Comparison of ENCODE assay signal across 8 mouse cellular contexts in genomic region chr6:39205064-39205649, GRCm38 (mm10). TPM values are rescaled to one million over a fixed set of nuclear protein-coding genes. Genes with fewer than 3 reads are reported as not detected.
DNase-seq lines count a peak whose midpoint lies in the region; ATAC-seq and TF ChIP-seq lines count a peak whose summit lies in the region.

No protein-coding gene starts in this region.

- WGBS in forebrain, embryonic 10.5 days = under 1% methylated on average over 30 of the region's 30 CpGs
- under 1% methylated on average over 30 of the region's 30 CpGs for WGBS in heart, embryonic 14.5 days
- WGBS in liver, embryonic 16.5 days (ENCODE audit: insufficient replicate concordance) = under 1% methylated on average over 30 of the region's 30 CpGs
- under 1% methylated on average over 30 of the region's 30 CpGs for WGBS in neural tube, embryonic 12.5 days
- WGBS in stomach, postnatal 0 days = under 1% methylated on average over 30 of the region's 30 CpGs

- H3K79me2 ChIP-seq in CH12.LX (replicated peaks; ENCODE audit: control insufficient read depth, extremely low read depth, insufficient read depth, poor library complexity, severe bottlenecking) = no peaks in the 10 kb centered on the region; the same call in 1 of the 2 replicates

- TF ChIP-seq RAD21 in CH12.LX (IDR thresholded peaks at IDR 0.05; ENCODE audit: low read depth, low read length) = peak; percentile 79

- H3K9ac ChIP-seq in CH12.LX (ENCODE audit: insufficient read depth, low read depth) = peak overlapping the region; percentile 88
- peak overlapping the region; percentile 94 for H3K9ac ChIP-seq in heart, embryonic 14.5 days (ENCODE audit: low read length)
- peak overlapping the region; percentile 100 for H3K9ac ChIP-seq in liver, embryonic 16.5 days (ENCODE audit: low read depth, low read length)
- H3K9ac ChIP-seq in neural tube, embryonic 12.5 days = peak overlapping the region; percentile 99
- H3K9ac ChIP-seq in stomach, postnatal 0 days (ENCODE audit: low read length) = peak overlapping the region; percentile 99

- peak; percentile 45 for ATAC-seq in heart, embryonic 14.5 days (ENCODE audit: insufficient number of reproducible peaks, insufficient read depth, low FRiP score, low read depth)
- peak; percentile 33 for ATAC-seq in liver, embryonic 16.5 days (ENCODE audit: low read depth)
- ATAC-seq in neural tube, embryonic 12.5 days (ENCODE audit: low FRiP score, low read depth) = peak; percentile 46
- peak; percentile 74 for ATAC-seq in stomach, postnatal 0 days (ENCODE audit: low FRiP score, low TSS enrichment)

- no peaks in the 10 kb centered on the region for H3K27me3 ChIP-seq in CH12.LX (replicated peaks)
- no peaks in the 10 kb centered on the region for H3K27me3 ChIP-seq in forebrain, embryonic 10.5 days (ENCODE audit: poor library complexity, severe bottlenecking)
- no peaks in the 10 kb centered on the region for H3K27me3 ChIP-seq in heart, embryonic 14.5 days (ENCODE audit: control insufficient read depth, insufficient read depth, low read length)
- no peaks in the 10 kb centered on the region for H3K27me3 ChIP-seq in liver, embryonic 16.5 days (ENCODE audit: control insufficient read depth, insufficient read depth, low read depth, low read length)
- no peaks in the 10 kb centered on the region for H3K27me3 ChIP-seq in neural tube, embryonic 12.5 days (replicated peaks)
- no peaks in the 10 kb centered on the region for H3K27me3 ChIP-seq in stomach, postnatal 0 days (ENCODE audit: control insufficient read depth, insufficient read depth, low read length)

- no peaks in the 10 kb centered on the region for H3K36me3 ChIP-seq in CH12.LX (replicated peaks in 1 of 2; ENCODE audit: control insufficient read depth in 1 of 2, insufficient read depth in 1 of 2, low read length in 1 of 2)
- peaks cover 4% of the 10 kb centered on the region; the same call in 1 of the 2 replicates for H3K36me3 ChIP-seq in forebrain, embryonic 10.5 days (replicated peaks)
- H3K36me3 ChIP-seq in heart, embryonic 14.5 days (ENCODE audit: control insufficient read depth, insufficient read depth, low read length) = no peaks in the 10 kb centered on the region
- H3K36me3 ChIP-seq in liver, embryonic 16.5 days (ENCODE audit: control insufficient read depth, insufficient read depth) = no peaks in the 10 kb centered on the region
- H3K36me3 ChIP-seq in neural tube, embryonic 12.5 days = no peaks in the 10 kb centered on the region
- no peaks in the 10 kb centered on the region for H3K36me3 ChIP-seq in stomach, postnatal 0 days (ENCODE audit: control insufficient read depth, insufficient read depth, low read length)

- dilution Hi-C loops in CH12.LX (cut with MboI; ENCODE audit: extremely low pct_ligation_motif_present, extremely low pct_unique_long_range_greater_than_20kb, low sequenced_read_pairs) = no loop called here

- 0 out of 4 replicates have a peak, but pooled peaks cover 0 to 9% of the 10 kb centered on the region in 2 experiments for H3K4me1 ChIP-seq in CH12.LX (ENCODE audit: control insufficient read depth in 1 of 2, insufficient read depth in 2 of 2)
- H3K4me1 ChIP-seq in brown adipose tissue, adult 24 weeks (ENCODE audit: control insufficient read depth, insufficient read depth, insufficient read length, low read length) = peaks cover 2% of the 10 kb centered on the region; the same call in 1 of the 2 replicates
- peaks cover 20% of the 10 kb centered on the region for H3K4me1 ChIP-seq in forebrain, embryonic 10.5 days
- H3K4me1 ChIP-seq in heart, embryonic 14.5 days (ENCODE audit: control insufficient read depth in 2 of 2, insufficient read depth in 2 of 2, low read length in 2 of 2) = peaks cover 0 to 5% of the 10 kb centered on the region in 2 experiments; a peak in 1 of 4 replicates
- peaks cover 27% of the 10 kb centered on the region for H3K4me1 ChIP-seq in liver, embryonic 16.5 days (ENCODE audit: control insufficient read depth, low read depth, low read length)
- peaks cover 6% of the 10 kb centered on the region; the same call in 1 of the 2 replicates for H3K4me1 ChIP-seq in neural tube, embryonic 12.5 days
- no peaks in the 10 kb centered on the region for H3K4me1 ChIP-seq in stomach, postnatal 0 days (replicated peaks; ENCODE audit: control insufficient read depth, insufficient read depth)

- peak overlapping the region; percentile 34 for H3K4me2 ChIP-seq in CH12.LX (ENCODE audit: insufficient read depth, low read depth, poor library complexity, severe bottlenecking)
- peak overlapping the region; percentile 84 for H3K4me2 ChIP-seq in heart, embryonic 14.5 days (ENCODE audit: low read length)
- peak overlapping the region; percentile 98 for H3K4me2 ChIP-seq in liver, embryonic 16.5 days (ENCODE audit: low read depth, low read length)
- peak overlapping the region; percentile 68 for H3K4me2 ChIP-seq in neural tube, embryonic 12.5 days (replicated peaks)
- peak overlapping the region; percentile 74 for H3K4me2 ChIP-seq in stomach, postnatal 0 days (replicated peaks; ENCODE audit: low read depth)

- TF ChIP-seq CTCF in CH12.LX (conservative IDR thresholded peaks at IDR 0.05 in 1 of 2, IDR thresholded peaks at IDR 0.05 in 1 of 2; ENCODE audit: low read depth in 2 of 2, low read length in 2 of 2) = peak; percentile 34 to 85; a peak in 3 of 4 replicates
- TF ChIP-seq CTCF in stomach, postnatal 0 days (IDR thresholded peaks at IDR 0.05; ENCODE audit: low read depth) = peak; percentile 88

- in situ Hi-C loops in CH12.LX (cut with MboI; ENCODE audit: low pct_ligation_motif_present, low pct_unique_long_range_greater_than_20kb, low sequenced_read_pairs) = no loop called here

- peak overlapping the region; percentile 81 to 98 (median 87) for H3K4me3 ChIP-seq in CH12.LX (replicated peaks in 1 of 3; ENCODE audit: low read depth in 2 of 3, low read length in 2 of 3, poor library complexity in 1 of 3)
- peak overlapping the region; percentile 97 for H3K4me3 ChIP-seq in brown adipose tissue, adult 24 weeks (ENCODE audit: insufficient read depth, low read depth, low read length)
- peak overlapping the region; percentile 74 for H3K4me3 ChIP-seq in forebrain, embryonic 10.5 days
- peak overlapping the region; percentile 67 to 90 for H3K4me3 ChIP-seq in heart, embryonic 14.5 days (ENCODE audit: control insufficient read depth in 1 of 2, insufficient read depth in 1 of 2, low read depth in 1 of 2, low read length in 2 of 2)
- peak overlapping the region; percentile 98 for H3K4me3 ChIP-seq in liver, embryonic 16.5 days (ENCODE audit: low read depth, low read length)
- peak overlapping the region; percentile 99 for H3K4me3 ChIP-seq in neural tube, embryonic 12.5 days
- peak overlapping the region; percentile 98 for H3K4me3 ChIP-seq in stomach, postnatal 0 days (ENCODE audit: low read depth, low read length)

- DNase-seq in CH12.LX (ENCODE audit: extremely low read depth) = peak; percentile 81
- peak; percentile 82 for DNase-seq in forebrain, embryonic 10.5 days (ENCODE audit: extremely low spot score, low spot score)
- DNase-seq in kidney, postnatal 10 days = peak; percentile 81
- DNase-seq in stomach, postnatal 0 days (ENCODE audit: low spot score) = peak; percentile 89

- peak overlapping the region; percentile 66 for H3K27ac ChIP-seq in CH12.LX (ENCODE audit: insufficient read depth, low read depth)
- H3K27ac ChIP-seq in brown adipose tissue, adult 24 weeks (replicated peaks; ENCODE audit: low read depth, low read length) = peak overlapping the region; percentile 92
- peak overlapping the region; percentile 95 for H3K27ac ChIP-seq in forebrain, embryonic 10.5 days
- peak overlapping the region; percentile 88 to 98 for H3K27ac ChIP-seq in heart, embryonic 14.5 days (replicated peaks in 1 of 2; ENCODE audit: control insufficient read depth in 1 of 2, insufficient read depth in 1 of 2, low read depth in 2 of 2, low read length in 2 of 2)
- peak overlapping the region; percentile 99 for H3K27ac ChIP-seq in liver, embryonic 16.5 days (ENCODE audit: low read length)
- H3K27ac ChIP-seq in neural tube, embryonic 12.5 days = peak overlapping the region; percentile 98
- peak overlapping the region; percentile 100 for H3K27ac ChIP-seq in stomach, postnatal 0 days (replicated peaks)

- 0 out of 2 replicates have a peak, but pooled peaks have one; percentile 24 for TF ChIP-seq POLR2A in CH12.LX (IDR thresholded peaks at IDR 0.05; ENCODE audit: low read depth, low read length)

- no peaks in the 10 kb centered on the region for H3K9me3 ChIP-seq in CH12.LX (replicated peaks; ENCODE audit: low read length)
- no peaks in the 10 kb centered on the region for H3K9me3 ChIP-seq in forebrain, embryonic 10.5 days
- H3K9me3 ChIP-seq in heart, embryonic 14.5 days (ENCODE audit: control insufficient read depth, low read length) = no peaks in the 10 kb centered on the region
- no peaks in the 10 kb centered on the region for H3K9me3 ChIP-seq in liver, embryonic 16.5 days (replicated peaks; ENCODE audit: control insufficient read depth, low read length)
- no peaks in the 10 kb centered on the region for H3K9me3 ChIP-seq in neural tube, embryonic 12.5 days
- no peaks in the 10 kb centered on the region for H3K9me3 ChIP-seq in stomach, postnatal 0 days (ENCODE audit: control insufficient read depth, low read length)

- TF ChIP-seq EP300 in CH12.LX (IDR thresholded peaks at IDR 0.05; ENCODE audit: low read length) = no peak
- TF ChIP-seq EP300 in stomach, postnatal 0 days (optimal IDR thresholded peaks at IDR 0.05) = no peak

TF ChIP-seq in CH12.LX, 34 proteins besides CTCF, POLR2A, EP300 and RAD21 (continues in another document):
- TF ChIP-seq HCFC1 (IDR thresholded peaks at IDR 0.05; ENCODE audit: low read depth, low read length) (0 out of 2 replicates have a peak, but pooled peaks have one; percentile 11), TBP (conservative IDR thresholded peaks at IDR 0.05; ENCODE audit: low read depth, low read length) (0 out of 2 replicates have a peak, but pooled peaks have one; percentile 56), MAZ (IDR thresholded peaks at IDR 0.05; ENCODE audit: low read depth, low read length) (peak; percentile 94), SIN3A (IDR thresholded peaks at IDR 0.05; ENCODE audit: low read length) (peak; percentile 73; the same call in 1 of the 2 replicates), BHLHE40 (IDR thresholded peaks at IDR 0.05; ENCODE audit: low read depth, low read length) (peak; percentile 9; the same call in 1 of the 2 replicates), SMC3 (IDR thresholded peaks at IDR 0.05; ENCODE audit: low read depth, low read length) (peak; percentile 83)

RNA-seq across cellular contexts. Expression of gene Kdm7a, which starts 1.4 kb away (rescaled TPM):
- 1.0 and 1.7 TPM in 2 replicates for total RNA-seq in CH12.LX (2012; rRNA removed)
- total RNA-seq in CH12.LX (2014; rRNA removed) = 2.1 TPM in 2 replicates
- polyA plus RNA-seq in CH12.LX (2012; ENCODE audit: insufficient read length, low read depth) = 1.6 TPM in 2 replicates
- polyA plus RNA-seq in brown adipose tissue, adult 24 weeks (2012; ENCODE audit: insufficient read depth, insufficient read length, missing spikeins) = 9.5 and 12.2 TPM in 2 replicates
- polyA plus RNA-seq in forebrain, embryonic 10.5 days (2016; fragmentation: Nextera tagmentation; extraction: Ambion mirVana) = 9.7 and 9.8 TPM in 2 replicates
- 6.5 and 7.1 TPM in 2 replicates for polyA plus RNA-seq in heart, embryonic 14.5 days (2014; fragmentation: Nextera tagmentation; extraction: Ambion mirVana)
- 12.5 and 13.0 TPM in 2 replicates for polyA plus RNA-seq in liver, embryonic 16.5 days (2015; fragmentation: Nextera tagmentation; extraction: Ambion mirVana)
- polyA plus RNA-seq in neural tube, embryonic 12.5 days (2016; fragmentation: Nextera tagmentation; extraction: Ambion mirVana) = 19.5 and 20.7 TPM in 2 replicates
- 2.5 and 2.6 TPM in 2 replicates for polyA plus RNA-seq in stomach, postnatal 0 days (2015; fragmentation: Nextera tagmentation; extraction: Ambion mirVana)

Comparison
In these comparisons a context has a peak if more than half of its experiments do, and no peak if none do; other contexts are left out.
1. Peak in every context shown above with its lines: DNase-seq, ATAC-seq, H3K4me3 ChIP-seq and H3K27ac ChIP-seq.
2. H3K4me2 ChIP-seq: peak in every context shown above with its lines; median percentile 98 in liver, embryonic 16.5 days; 84 in heart, embryonic 14.5 days; 74 in stomach, postnatal 0 days; 68 in neural tube, embryonic 12.5 days; 34 in CH12.LX.